Mouse (Mus musculus): ENCODE results near the gene Ucp1. TPM values are rescaled to one million over a fixed set of nuclear protein-coding genes. Genes with fewer than 3 reads are reported as not detected.

Gene Ucp1
- polyA plus RNA-seq, 1 experiment from 2014 or later, result 0.44 TPM

- H3K9me3 ChIP-seq (ENCODE audit: control insufficient read depth, low read length), result no peaks in the 10 kb centered on the region
- H3K36me3 ChIP-seq (ENCODE audit: control insufficient read depth, insufficient read depth, low read length), result peaks cover 40% of the 10 kb centered on the region
- H3K4me3 ChIP-seq (ENCODE audit: low read depth, low read length), result no peak overlapping the region
- H3K9ac ChIP-seq (replicated peaks; ENCODE audit: low read depth, low read length), result no peak overlapping the region
- H3K27me3 ChIP-seq (ENCODE audit: control insufficient read depth, insufficient read depth, low read length), result no peaks in the 10 kb centered on the region
- ATAC-seq (ENCODE audit: low read depth), result no peak
- no peak overlapping the region for H3K4me2 ChIP-seq (ENCODE audit: low read depth, low read length)
- H3K27ac ChIP-seq (ENCODE audit: low read depth, low read length), result no peak overlapping the region
- WGBS, result 78% methylated on average over 3 of the region's 3 CpGs
- no peaks in the 10 kb centered on the region for H3K4me1 ChIP-seq (ENCODE audit: control insufficient read depth, insufficient read depth, low read length)
Measured at GRCm38 (mm10) chr8:83320543-83320942, 30.4 kb downstream of the Ucp1 start.

GRCm38 (mm10) chr8:83322374-83322773 lies 32.2 kb downstream of the Ucp1 start:
- H3K4me1 ChIP-seq (ENCODE audit: control insufficient read depth, insufficient read depth, low read length), result no peaks in the 10 kb centered on the region
- H3K36me3 ChIP-seq (ENCODE audit: control insufficient read depth, insufficient read depth, low read length), result peaks cover 31% of the 10 kb centered on the region
- no peak for ATAC-seq (ENCODE audit: low read depth)
- H3K9me3 ChIP-seq (ENCODE audit: control insufficient read depth, low read length), result no peaks in the 10 kb centered on the region
- no peaks in the 10 kb centered on the region for H3K27me3 ChIP-seq (ENCODE audit: control insufficient read depth, insufficient read depth, low read length)
- H3K27ac ChIP-seq (ENCODE audit: low read depth, low read length), result no peak overlapping the region
- no peak overlapping the region for H3K4me3 ChIP-seq (ENCODE audit: low read depth, low read length)
- no peak overlapping the region for H3K9ac ChIP-seq (replicated peaks; ENCODE audit: low read depth, low read length)
- no peak overlapping the region for H3K4me2 ChIP-seq (ENCODE audit: low read depth, low read length)
- 92% methylated on average over 6 of the region's 6 CpGs for WGBS

DNA sequence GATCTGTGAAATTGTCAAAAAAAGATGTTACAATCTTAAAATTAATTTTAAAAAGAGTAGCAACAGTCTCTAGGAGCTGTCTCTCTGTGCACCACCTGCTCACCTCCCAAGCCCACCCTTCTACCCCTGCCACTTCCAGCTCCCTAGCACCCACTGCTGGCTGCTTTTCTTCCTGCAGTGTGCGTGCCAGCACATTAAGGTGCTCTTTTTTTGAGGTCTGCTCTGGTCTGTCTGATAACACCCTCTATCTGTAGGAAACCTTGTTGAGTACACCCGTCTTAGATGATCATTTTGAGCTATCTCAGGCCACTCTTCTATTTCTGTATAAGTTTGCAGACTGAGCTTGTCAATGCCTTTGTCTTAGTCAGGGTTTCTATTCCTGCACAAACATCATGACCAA lies 32.9 kb downstream of the Ucp1 start:
- Histone ChIP-seq H3K27ac (ENCODE audit: low read depth, low read length) (no peak overlapping the region), H3K36me3 (ENCODE audit: control insufficient read depth, insufficient read depth, low read length) (peaks cover 31% of the 10 kb centered on the region), H3K4me2 (ENCODE audit: low read depth, low read length) (no peak overlapping the region), H3K9me3 (ENCODE audit: control insufficient read depth, low read length) (no peaks in the 10 kb centered on the region), H3K27me3 (ENCODE audit: control insufficient read depth, insufficient read depth, low read length) (no peaks in the 10 kb centered on the region), H3K4me1 (ENCODE audit: control insufficient read depth, insufficient read depth, low read length) (no peaks in the 10 kb centered on the region), H3K4me3 (ENCODE audit: low read depth, low read length) (no peak overlapping the region), H3K9ac (replicated peaks; ENCODE audit: low read depth, low read length) (no peak overlapping the region)
- WGBS, result 77% methylated on average over 2 of the region's 2 CpGs
- no peak for ATAC-seq (ENCODE audit: low read depth)

DNA sequence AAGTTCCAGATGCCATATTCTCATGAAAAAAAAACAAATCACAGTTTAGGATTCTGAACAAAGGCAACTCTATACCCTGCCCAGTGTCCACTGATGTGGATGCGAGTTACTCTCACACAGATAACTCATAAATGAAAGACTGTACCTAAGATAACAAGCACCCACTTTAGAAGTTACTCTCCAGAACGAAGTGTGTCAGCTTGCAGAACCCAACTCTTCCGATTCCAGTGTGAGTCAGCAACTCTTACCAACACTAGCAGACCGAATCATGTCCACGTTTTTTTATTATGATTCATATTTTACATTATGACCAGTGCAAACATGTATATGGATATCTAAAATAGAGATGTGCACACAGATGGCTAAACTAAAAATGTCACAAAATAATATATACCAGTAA lies 37.7 kb downstream of the Ucp1 start:
- no peak for ATAC-seq (ENCODE audit: low read depth)

DNA sequence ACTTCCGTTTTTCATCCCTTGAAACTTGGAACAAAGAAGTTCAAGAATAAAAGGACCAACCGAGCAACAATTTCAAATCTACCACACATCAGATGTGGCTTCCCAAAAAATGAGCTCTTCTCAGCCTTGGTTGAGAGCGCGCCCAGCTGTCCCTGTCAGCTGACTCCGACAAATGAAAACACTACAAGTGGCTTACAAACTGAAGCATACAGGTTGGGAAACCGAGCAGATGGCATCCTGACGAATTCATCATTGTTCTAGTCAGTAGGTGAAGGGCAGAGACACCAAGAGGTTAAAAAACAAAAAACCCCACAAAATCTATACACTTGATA lies 41.4 kb downstream of the Ucp1 start:
- peak; percentile 22 for ATAC-seq (ENCODE audit: low read depth)
- H3K27me3 ChIP-seq (ENCODE audit: control insufficient read depth, insufficient read depth, low read length), result no peaks in the 10 kb centered on the region

More for the DNA sequence above, 37.7 kb downstream of the Ucp1 start:
- 92% methylated on average over 5 of the region's 5 CpGs for WGBS
- Histone ChIP-seq H3K9me3 (ENCODE audit: control insufficient read depth, low read length) (no peaks in the 10 kb centered on the region), H3K9ac (replicated peaks; ENCODE audit: low read depth, low read length) (no peak overlapping the region), H3K27ac (ENCODE audit: low read depth, low read length) (no peak overlapping the region), H3K4me2 (ENCODE audit: low read depth, low read length) (no peak overlapping the region), H3K27me3 (ENCODE audit: control insufficient read depth, insufficient read depth, low read length) (no peaks in the 10 kb centered on the region), H3K4me1 (ENCODE audit: control insufficient read depth, insufficient read depth, low read length) (peaks cover 3% of the 10 kb centered on the region; the same call in 1 of the 2 replicates), H3K4me3 (ENCODE audit: low read depth, low read length) (no peak overlapping the region), H3K36me3 (ENCODE audit: control insufficient read depth, insufficient read depth, low read length) (peaks cover 15% of the 10 kb centered on the region; the same call in 1 of the 2 replicates)

DNA sequence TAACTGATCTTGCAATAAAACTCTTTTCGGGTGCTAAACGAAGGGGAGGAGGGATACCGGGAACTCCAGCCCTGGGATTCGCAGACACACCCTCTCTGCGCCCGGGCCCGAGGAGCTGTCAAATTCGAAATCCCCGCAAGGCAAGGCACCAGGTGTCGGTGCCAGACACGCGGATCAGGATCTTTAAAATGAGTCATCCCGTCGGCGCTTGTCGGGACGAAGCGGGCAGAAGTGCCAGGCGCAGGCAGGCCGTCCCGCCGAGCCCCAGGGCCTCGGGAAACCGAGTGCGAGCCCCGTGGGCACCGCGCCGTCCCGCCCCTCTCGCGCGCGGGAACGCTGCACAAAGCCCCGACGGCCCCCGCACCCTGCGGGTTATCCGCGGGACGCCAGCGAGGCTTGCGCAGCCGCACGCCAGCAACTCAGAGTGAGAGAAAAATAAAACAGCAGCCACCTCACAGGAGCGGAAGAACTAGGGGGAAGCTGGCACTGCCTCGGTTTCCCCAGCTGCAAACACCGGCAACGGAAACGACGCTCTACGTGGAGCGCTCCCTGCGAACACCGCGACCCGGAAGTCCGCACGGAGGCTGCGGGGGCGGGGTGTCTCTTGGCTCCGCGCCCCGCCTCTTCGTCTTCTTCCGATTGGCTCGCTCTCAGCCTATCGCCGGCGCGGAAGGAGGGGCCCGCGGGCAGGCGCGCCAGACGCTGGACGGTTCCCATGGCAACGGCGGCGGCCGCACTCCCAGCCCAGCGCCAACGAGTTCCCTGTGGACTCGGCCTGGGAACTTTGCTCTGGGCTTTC lies 41.9 kb downstream of the Ucp1 start, which contains the start of gene Elmod2:
Gene Elmod2, minus strand, starts transcription at position 588 of the 799 bp plus-strand sequence.
- Histone ChIP-seq H3K4me2 (ENCODE audit: low read depth, low read length) (peak within 1 kb of the TSS; percentile 87), H3K36me3 (ENCODE audit: control insufficient read depth, insufficient read depth, low read length) (0 out of 2 replicates have a peak, but pooled peaks cover 8% of the 10 kb centered on the region), H3K27me3 (ENCODE audit: control insufficient read depth, insufficient read depth, low read length) (no peaks in the 10 kb centered on the region), H3K27ac (ENCODE audit: low read depth, low read length) (peak within 1 kb of the TSS; percentile 80), H3K4me1 (ENCODE audit: control insufficient read depth, insufficient read depth, low read length) (peaks cover 3% of the 10 kb centered on the region; the same call in 1 of the 2 replicates), H3K9ac (replicated peaks; ENCODE audit: low read depth, low read length) (peak within 1 kb of the TSS; percentile 65), H3K4me3 (ENCODE audit: low read depth, low read length) (peak within 1 kb of the TSS; percentile 95), H3K9me3 (ENCODE audit: control insufficient read depth, low read length) (no peaks in the 10 kb centered on the region)
- ATAC-seq (ENCODE audit: low read depth), result peak; percentile 99
- under 1% methylated on average over 84 of the region's 85 CpGs for WGBS

More for the DNA sequence above, 41.4 kb downstream of the Ucp1 start:
- Histone ChIP-seq H3K4me2 (ENCODE audit: low read depth, low read length) (peak overlapping the region; percentile 87), H3K9me3 (ENCODE audit: control insufficient read depth, low read length) (no peaks in the 10 kb centered on the region), H3K4me1 (ENCODE audit: control insufficient read depth, insufficient read depth, low read length) (peaks cover 3% of the 10 kb centered on the region; the same call in 1 of the 2 replicates), H3K27ac (ENCODE audit: low read depth, low read length) (peak overlapping the region; percentile 80; the same call in 1 of the 2 replicates), H3K36me3 (ENCODE audit: control insufficient read depth, insufficient read depth, low read length) (0 out of 2 replicates have a peak, but pooled peaks cover 9% of the 10 kb centered on the region), H3K9ac (replicated peaks; ENCODE audit: low read depth, low read length) (peak overlapping the region; percentile 65), H3K4me3 (ENCODE audit: low read depth, low read length) (peak overlapping the region; percentile 95)
- WGBS, result 10% methylated on average over 7 of the region's 7 CpGs

DNA sequence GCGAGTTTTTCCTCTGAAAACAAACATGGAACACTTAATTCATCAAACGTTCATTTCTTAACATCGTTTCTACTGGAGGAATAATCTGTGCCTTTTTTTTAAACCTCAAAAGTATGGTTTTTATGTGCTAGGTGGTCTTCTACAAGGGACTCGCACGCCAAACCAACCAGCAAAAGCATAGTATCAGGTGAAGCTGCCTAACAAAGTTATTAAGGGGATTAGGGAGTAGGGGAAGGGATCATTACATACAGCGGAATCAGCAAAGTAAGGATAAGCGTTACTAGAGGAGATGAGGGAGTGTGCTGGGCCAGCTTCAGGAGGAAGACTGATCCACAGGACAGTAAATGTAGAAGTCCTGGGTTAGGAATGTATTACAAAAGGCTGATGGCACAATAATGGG lies 42.7 kb downstream of the Ucp1 start:
- WGBS, result 11% methylated on average over 7 of the region's 7 CpGs
- Histone ChIP-seq H3K27ac (ENCODE audit: low read depth, low read length) (no peak overlapping the region), H3K9me3 (ENCODE audit: control insufficient read depth, low read length) (no peaks in the 10 kb centered on the region), H3K36me3 (ENCODE audit: control insufficient read depth, insufficient read depth, low read length) (0 out of 2 replicates have a peak, but pooled peaks cover under 1% of the 10 kb centered on the region), H3K4me2 (ENCODE audit: low read depth, low read length) (peak overlapping the region; percentile 87), H3K9ac (replicated peaks; ENCODE audit: low read depth, low read length) (no peak overlapping the region), H3K27me3 (ENCODE audit: control insufficient read depth, insufficient read depth, low read length) (no peaks in the 10 kb centered on the region), H3K4me1 (ENCODE audit: control insufficient read depth, insufficient read depth, low read length) (peaks cover 3% of the 10 kb centered on the region; the same call in 1 of the 2 replicates), H3K4me3 (ENCODE audit: low read depth, low read length) (peak overlapping the region; percentile 95)
- 0 out of 2 replicates have a peak, but pooled peaks have one; percentile 1 for ATAC-seq (ENCODE audit: low read depth)

- Histone ChIP-seq H3K4me1 (ENCODE audit: control insufficient read depth, insufficient read depth, low read length) (no peaks in the 10 kb centered on the region), H3K27me3 (ENCODE audit: control insufficient read depth, insufficient read depth, low read length) (no peaks in the 10 kb centered on the region), H3K4me3 (ENCODE audit: low read depth, low read length) (no peak overlapping the region), H3K4me2 (ENCODE audit: low read depth, low read length) (no peak overlapping the region), H3K36me3 (ENCODE audit: control insufficient read depth, insufficient read depth, low read length) (no peaks in the 10 kb centered on the region), H3K27ac (ENCODE audit: low read depth, low read length) (no peak overlapping the region), H3K9me3 (ENCODE audit: control insufficient read depth, low read length) (no peaks in the 10 kb centered on the region), H3K9ac (replicated peaks; ENCODE audit: low read depth, low read length) (no peak overlapping the region)
- no peak for ATAC-seq (ENCODE audit: low read depth)
- 88% methylated on average over 3 of the region's 3 CpGs for WGBS
Measured at GRCm38 (mm10) chr8:83342076-83342475, 51.9 kb downstream of the Ucp1 start.

DNA sequence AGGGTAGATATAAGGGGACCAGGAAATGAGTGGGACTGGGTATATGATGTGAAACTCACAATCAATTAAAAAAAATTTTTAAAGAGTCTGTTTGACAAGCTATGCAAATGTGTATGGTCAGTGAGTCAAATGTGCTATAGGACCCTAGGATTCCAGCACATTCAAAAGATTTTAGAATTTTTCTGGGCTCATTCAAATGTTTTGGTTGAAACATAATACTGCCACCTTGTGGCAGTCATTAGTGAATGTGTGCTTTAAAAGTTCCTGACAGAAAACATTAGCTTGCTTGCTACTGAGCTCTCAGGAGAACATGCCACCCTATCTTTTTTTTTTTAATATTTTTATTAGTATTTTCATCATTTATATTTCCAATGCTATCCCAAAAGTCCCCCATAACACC lies 52.5 kb downstream of the Ucp1 start:
- Histone ChIP-seq H3K9ac (replicated peaks; ENCODE audit: low read depth, low read length) (no peak overlapping the region), H3K4me1 (ENCODE audit: control insufficient read depth, insufficient read depth, low read length) (no peaks in the 10 kb centered on the region), H3K4me3 (ENCODE audit: low read depth, low read length) (no peak overlapping the region)

More for the DNA sequence above, 52.5 kb downstream of the Ucp1 start:
- Histone ChIP-seq H3K27ac (ENCODE audit: low read depth, low read length) (no peak overlapping the region), H3K27me3 (ENCODE audit: control insufficient read depth, insufficient read depth, low read length) (no peaks in the 10 kb centered on the region), H3K36me3 (ENCODE audit: control insufficient read depth, insufficient read depth, low read length) (no peaks in the 10 kb centered on the region), H3K9me3 (ENCODE audit: control insufficient read depth, low read length) (no peaks in the 10 kb centered on the region), H3K4me2 (ENCODE audit: low read depth, low read length) (no peak overlapping the region)
- no peak for ATAC-seq (ENCODE audit: low read depth)

Measured in neural tube, embryonic 14.5 days (tissue).